Mouse (Mus musculus): ENCODE measurements around the gene Nepro.

Nepro gene

GRCm38 (mm10) chr16:44767506-44767905 is 43.4 kb downstream of the Nepro start:
- DNase-seq (ENCODE audit: low read depth): peak; percentile 78

DNA sequence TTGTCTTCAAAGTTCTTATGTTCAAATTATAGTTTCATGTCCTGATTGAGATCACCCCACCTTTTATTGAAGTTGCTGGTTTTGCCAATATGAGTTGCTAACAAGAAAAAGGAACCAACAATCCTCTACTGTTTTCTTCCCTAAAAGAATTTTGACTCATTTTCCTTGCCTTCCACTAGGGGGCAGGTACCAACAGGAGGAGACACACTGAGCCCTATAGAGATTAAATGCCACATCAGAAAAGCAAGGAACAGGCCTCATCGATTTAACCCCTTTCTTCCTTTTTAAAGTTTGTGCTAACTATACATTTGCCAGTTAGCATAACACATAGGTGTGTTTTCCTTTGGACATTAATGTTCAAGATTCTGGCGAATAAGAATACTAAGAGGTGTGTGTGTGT is 43.9 kb downstream of the Nepro start:
- DNase-seq (ENCODE audit: low read depth): peak; percentile 88

DNA sequence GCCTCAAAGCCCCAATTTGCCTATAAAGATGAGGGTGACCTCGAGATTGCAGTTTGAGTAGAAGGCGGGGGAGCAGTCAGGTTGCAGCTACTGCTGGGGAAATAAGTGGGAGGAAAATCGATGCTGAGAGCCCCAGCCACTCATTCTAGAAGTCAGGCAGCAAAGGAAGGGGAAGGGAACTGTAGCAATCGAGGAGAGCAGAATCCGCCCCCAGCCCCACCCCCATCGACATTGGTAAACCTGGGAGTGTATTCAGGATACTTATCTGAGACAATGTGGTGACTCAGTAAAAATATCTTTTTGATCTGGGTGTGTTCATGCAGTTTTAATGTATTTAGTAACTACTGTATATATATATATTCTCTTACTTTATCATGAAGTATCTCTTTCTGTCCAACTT is 48.5 kb downstream of the Nepro start:
- DNase-seq (ENCODE audit: low read depth): peak; percentile 76

DNA sequence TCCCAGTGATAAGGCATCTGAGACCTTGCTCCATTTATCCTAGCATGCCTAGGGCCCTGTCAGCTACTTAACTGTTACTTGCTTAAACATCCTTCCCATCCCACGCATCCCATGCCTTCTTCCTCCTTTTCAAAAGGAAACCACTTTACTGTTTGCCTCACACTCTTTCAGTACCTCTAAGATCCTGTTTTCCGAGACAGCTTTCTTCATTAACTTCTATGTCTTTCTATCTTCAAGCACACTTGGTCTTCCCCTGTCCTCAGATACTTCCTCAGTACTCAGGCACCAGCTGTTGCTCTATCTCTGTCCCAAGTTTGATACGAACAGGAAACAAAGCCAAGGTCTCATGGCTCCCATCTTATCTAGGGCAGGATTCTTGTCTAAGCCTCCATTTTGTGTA is 49.6 kb downstream of the Nepro start:
- DNase-seq (ENCODE audit: low read depth): peak; percentile 45

GRCm38 (mm10) chr16:44774201-44774600 is 50.1 kb downstream of the Nepro start:
- no peak for DNase-seq (ENCODE audit: low read depth)

GRCm38 (mm10) chr16:44778538-44779147 is 54.5 kb downstream of the Nepro start:
- peak; percentile 93 for DNase-seq (ENCODE audit: low read depth)

- DNase-seq (ENCODE audit: low read depth): peak; percentile 63
Measured at GRCm38 (mm10) chr16:44779494-44779893, 55.4 kb downstream of the Nepro start.

DNA sequence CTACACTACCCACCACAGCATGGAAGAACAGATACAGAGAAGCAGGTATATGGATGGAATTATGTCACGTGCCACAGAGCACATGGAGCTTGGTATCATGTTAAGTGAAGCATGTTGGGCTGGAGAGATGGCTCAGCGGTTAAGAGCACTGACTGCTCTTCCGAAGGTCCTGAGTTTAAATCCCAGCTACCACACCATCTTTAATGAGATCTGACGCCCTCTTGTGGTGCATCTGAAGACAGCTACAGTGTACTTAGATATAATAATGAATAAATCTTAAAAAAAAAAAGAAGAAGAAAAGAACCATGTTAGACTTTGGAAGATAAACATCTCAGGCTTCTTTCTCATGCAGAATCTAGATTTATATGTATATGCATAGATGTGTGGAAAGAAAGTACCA is 56.6 kb downstream of the Nepro start:
- DNase-seq (ENCODE audit: low read depth): peak; percentile 56
